Mouse (Mus musculus) spleen, adult 2 months (tissue): ENCODE results near the gene Ubr1.

Experiments
- CTCF ChIP-seq: fragments of 200-500 bp; IDR thresholded peaks from 2 replicates; pipeline ENCODE4 v1.5.1; 2011; ENCODE audit warnings: mild to moderate bottlenecking, inconsistent platforms; ENCODE audit not compliant: insufficient read depth, insufficient read length, insufficient replicate concordance; ENCODE audit errors: extremely low read depth
- POLR2A ChIP-seq: fragments of 200-500 bp; IDR thresholded peaks from 2 replicates; pipeline ENCODE4 v1.6.1; 2011; ENCODE audit warnings: low read depth, low read length, inconsistent platforms

DNA sequence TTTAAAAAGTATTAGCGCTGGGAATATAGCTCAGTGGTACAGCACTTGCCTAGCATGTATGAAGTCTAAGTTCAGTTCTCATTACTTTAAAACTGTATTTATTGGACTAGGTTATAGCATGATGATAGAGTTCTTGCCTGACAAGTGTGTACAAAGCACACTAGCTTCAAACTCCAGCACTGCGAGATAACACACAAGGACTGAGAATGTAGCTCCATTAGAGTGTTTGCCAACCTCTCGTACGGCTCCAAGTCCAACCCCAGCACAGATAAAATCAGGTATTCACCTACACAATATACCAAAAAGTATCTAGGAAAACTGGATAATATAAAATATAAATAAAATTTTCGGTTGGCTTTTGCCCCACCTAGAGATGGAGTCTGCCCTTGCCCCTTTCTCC, 10.7 kb downstream of the Ubr1 start:
- no peak for TF ChIP-seq CTCF
- TF ChIP-seq POLR2A, result no peak
